Mouse (Mus musculus): ENCODE measurements at regions not wholly inside any gene's neighbourhood (a gene's known extent, or its start where the extent isn't known, plus 50 kb on each side); places are given as distances from the start of the nearest gene placed in this dataset.

GRCm38 (mm10) chr4:54780511-54780910 is 164.3 kb upstream of the Zfp462 start:
- TF ChIP-seq CTCF (IDR thresholded peaks at IDR 0.05; ENCODE audit: borderline replicate concordance, extremely low read depth, insufficient read depth, insufficient read length) (no peak), POLR2A (IDR thresholded peaks at IDR 0.05; ENCODE audit: borderline replicate concordance, extremely low read depth, insufficient read depth, insufficient read length, poor library complexity, severe bottlenecking) (no peak)

Data from brain, embryonic 14.5 days (tissue).